Mouse (Mus musculus): Measurements from ENCODE around the gene Zmynd11. TPM values are rescaled to one million over a fixed set of nuclear protein-coding genes. Genes with fewer than 3 reads are reported as not detected.
"Not testable (repeated sequence)": the region's sequence is repeated elsewhere in the genome, so short reads cannot be mapped to it uniquely, and the experiment has no call there.

The Zmynd11 gene
- polyA plus RNA-seq, 1 experiment from 2014 or later: 104 TPM

- no peak for DNase-seq (ENCODE audit: low spot score)
- Histone ChIP-seq H3K27ac (replicated peaks) (peak overlapping the region; percentile 71; the same call in 1 of the 2 replicates), H3K4me1 (peaks cover 70% of the 10 kb centered on the region), H3K4me3 (no peak overlapping the region), H3K27me3 (ENCODE audit: low read depth, poor library complexity, severe bottlenecking) (no peaks in the 10 kb centered on the region), H3K9me3 (replicated peaks) (no peaks in the 10 kb centered on the region), H3K36me3 (no peaks in the 10 kb centered on the region)
- WGBS: 77% methylated on average over 9 of the region's 9 CpGs
These were observed 7.2 kb downstream of the Zmynd11 start for GRCm38 (mm10) chr13:9757842-9758491.

DNA sequence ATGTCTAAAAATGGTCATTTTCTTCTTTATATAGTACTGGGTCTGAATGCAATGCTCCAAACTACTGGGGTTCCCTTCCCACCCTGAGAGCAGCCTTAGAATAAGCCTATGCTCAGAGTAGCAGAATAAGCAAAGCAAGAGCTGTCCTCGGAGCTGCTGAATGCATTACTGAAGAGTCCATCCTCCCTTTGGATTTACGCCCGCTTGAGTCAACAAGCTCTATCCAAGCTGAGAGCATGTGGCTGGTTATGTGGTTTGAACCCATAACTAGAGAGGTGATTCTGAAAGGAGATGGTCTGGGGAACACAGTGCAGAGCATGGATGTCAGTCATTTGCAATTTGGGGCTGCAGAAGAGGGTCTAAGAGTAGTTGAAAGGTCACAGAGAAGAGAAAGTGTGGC lies 11.4 kb downstream of the Zmynd11 start:
- Histone ChIP-seq H3K36me3 (no peaks in the 10 kb centered on the region), H3K4me3 (no peak overlapping the region), H3K4me1 (peaks cover 27% of the 10 kb centered on the region), H3K27ac (replicated peaks) (no peak overlapping the region), H3K27me3 (ENCODE audit: low read depth, poor library complexity, severe bottlenecking) (no peaks in the 10 kb centered on the region), H3K9me3 (replicated peaks) (no peaks in the 10 kb centered on the region)
- WGBS: 48% methylated on average over 3 of the region's 3 CpGs
- no peak for DNase-seq (ENCODE audit: low spot score)

DNA sequence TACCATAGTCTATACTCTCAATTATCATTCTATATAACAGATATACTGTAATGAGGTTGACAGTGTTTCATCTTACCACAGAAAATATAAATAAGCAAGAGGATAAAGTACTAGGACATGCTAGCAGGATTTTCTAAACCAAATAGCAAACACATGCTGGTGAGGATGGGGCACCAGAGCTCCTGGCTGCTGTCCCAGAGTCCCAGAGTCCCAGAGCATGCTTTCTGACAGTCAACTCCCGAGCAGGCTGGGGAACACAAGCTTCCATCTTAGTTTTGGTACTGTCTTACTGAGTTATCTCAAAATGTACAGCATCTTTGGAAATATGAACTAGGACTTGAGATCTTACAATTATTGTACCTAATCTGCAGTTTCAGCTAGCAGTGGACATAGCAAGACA lies 14.8 kb downstream of the Zmynd11 start:
- H3K4me1 ChIP-seq: peaks cover 16% of the 10 kb centered on the region
- no peak for DNase-seq (ENCODE audit: low spot score)
- WGBS: 66% methylated on average over 1 of the region's 1 CpGs

DNA sequence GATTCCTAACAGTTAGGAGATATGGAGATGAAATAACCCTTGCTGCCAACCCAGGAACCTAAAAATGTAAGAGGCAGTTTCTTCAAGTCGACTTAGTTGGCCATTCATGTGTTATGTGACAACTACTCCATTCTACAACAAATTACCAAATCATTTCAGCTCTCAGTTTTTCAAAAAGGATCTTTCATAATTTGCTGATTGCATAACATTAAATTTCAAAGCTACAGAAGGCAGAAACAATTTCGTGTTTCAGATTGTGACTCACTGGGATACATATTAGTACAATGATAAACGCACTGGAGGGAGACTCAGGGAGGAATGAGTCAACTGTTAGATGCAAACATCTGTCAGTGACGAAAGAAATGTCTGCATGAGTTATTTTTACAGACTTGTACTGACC lies 15.3 kb downstream of the Zmynd11 start:
- Histone ChIP-seq H3K4me3 (no peak overlapping the region), H3K36me3 (no peaks in the 10 kb centered on the region), H3K27ac (replicated peaks) (no peak overlapping the region), H3K27me3 (ENCODE audit: low read depth, poor library complexity, severe bottlenecking) (no peaks in the 10 kb centered on the region), H3K4me1 (peaks cover 16% of the 10 kb centered on the region), H3K9me3 (replicated peaks) (no peaks in the 10 kb centered on the region)
- DNase-seq (ENCODE audit: low spot score): no peak
- 92% methylated on average over 4 of the region's 4 CpGs for WGBS

More for the DNA sequence above, 14.8 kb downstream of the Zmynd11 start:
- Histone ChIP-seq H3K27me3 (ENCODE audit: low read depth, poor library complexity, severe bottlenecking) (no peaks in the 10 kb centered on the region), H3K36me3 (no peaks in the 10 kb centered on the region), H3K4me3 (no peak overlapping the region), H3K27ac (replicated peaks) (no peak overlapping the region), H3K9me3 (replicated peaks) (no peaks in the 10 kb centered on the region)

DNA sequence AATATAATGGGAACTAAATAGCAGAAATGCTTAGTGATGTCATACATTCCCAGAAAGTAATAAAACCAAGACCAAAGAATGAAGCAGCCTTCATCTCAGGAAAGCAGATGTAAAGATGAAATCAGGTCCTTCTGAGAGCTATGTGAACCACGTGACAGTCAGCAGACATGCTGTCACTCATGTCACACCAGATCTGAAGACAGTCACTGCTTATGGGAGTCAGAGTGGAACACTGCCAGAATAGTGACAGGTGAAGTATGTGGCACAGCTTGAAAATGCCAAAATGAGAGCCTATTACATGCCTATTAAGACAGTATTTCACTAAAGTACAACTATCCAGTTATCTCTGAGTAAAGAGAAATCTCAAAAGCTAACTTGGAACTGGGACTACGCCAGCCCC lies 26.9 kb downstream of the Zmynd11 start:
- H3K4me1 ChIP-seq: peaks cover 3% of the 10 kb centered on the region; the same call in 1 of the 2 replicates
- peaks cover 6% of the 10 kb centered on the region for H3K36me3 ChIP-seq
- DNase-seq (ENCODE audit: low spot score): no peak
- no peak overlapping the region for H3K4me3 ChIP-seq
- 86% methylated on average over 2 of the region's 2 CpGs for WGBS
- H3K9me3 ChIP-seq (replicated peaks): no peaks in the 10 kb centered on the region
- no peak overlapping the region for H3K27ac ChIP-seq (replicated peaks)
- H3K27me3 ChIP-seq (ENCODE audit: low read depth, poor library complexity, severe bottlenecking): no peaks in the 10 kb centered on the region

DNA sequence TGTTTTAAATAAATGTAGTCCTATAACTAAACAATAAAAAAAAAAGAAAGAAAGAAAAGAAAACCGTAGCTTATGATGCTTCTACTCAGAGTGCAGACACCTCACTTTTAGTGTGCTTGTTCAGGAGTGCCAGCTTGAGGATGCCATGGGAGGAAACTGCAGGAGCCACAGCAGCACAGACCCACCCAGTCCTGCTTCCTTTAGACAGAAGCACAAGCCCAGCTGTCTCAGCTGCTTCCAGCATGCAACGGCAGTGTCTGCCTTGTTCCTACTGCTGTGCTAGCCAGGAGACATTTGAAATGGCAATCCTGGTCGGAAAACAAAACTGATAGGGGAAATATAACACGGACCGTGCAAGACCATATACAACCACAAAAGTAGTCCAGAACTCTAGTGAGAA lies 28.1 kb downstream of the Zmynd11 start:
- Histone ChIP-seq H3K36me3 (peaks cover 15% of the 10 kb centered on the region), H3K9me3 (replicated peaks) (no peaks in the 10 kb centered on the region), H3K27me3 (ENCODE audit: low read depth, poor library complexity, severe bottlenecking) (no peaks in the 10 kb centered on the region), H3K4me1 (peaks cover 3% of the 10 kb centered on the region; the same call in 1 of the 2 replicates), H3K27ac (replicated peaks) (no peak overlapping the region), H3K4me3 (no peak overlapping the region)
- no peak for DNase-seq (ENCODE audit: low spot score)
- WGBS: 93% methylated on average over 5 of the region's 5 CpGs

DNA sequence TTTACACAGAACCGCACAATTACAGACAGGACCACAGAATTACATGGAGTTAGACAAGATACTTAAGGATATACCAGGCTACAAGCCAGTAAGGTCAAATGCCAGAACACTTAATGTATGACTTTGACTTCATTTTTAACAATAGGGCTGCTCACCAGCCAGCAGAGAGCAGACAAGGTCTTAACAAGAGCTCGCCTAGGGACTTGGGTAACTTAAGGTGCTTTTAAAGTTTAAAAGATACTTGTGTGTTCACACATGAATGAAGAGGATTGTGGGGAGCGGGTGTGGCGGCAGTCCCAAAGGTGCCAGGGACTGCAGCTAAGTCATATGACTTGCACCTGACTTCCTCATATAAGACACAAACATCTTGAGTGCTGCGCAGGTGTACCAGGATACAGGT lies 32.9 kb downstream of the Zmynd11 start:
- not testable (repeated sequence) for H3K9me3 ChIP-seq (replicated peaks); H3K4me3 ChIP-seq; H3K27ac ChIP-seq (replicated peaks); DNase-seq (ENCODE audit: low spot score); H3K27me3 ChIP-seq (ENCODE audit: low read depth, poor library complexity, severe bottlenecking); H3K4me1 ChIP-seq
- WGBS: 94% methylated on average over 4 of the region's 5 CpGs
- peaks cover 52% of the 10 kb centered on the region for H3K36me3 ChIP-seq

- H3K4me1 ChIP-seq: no peaks in the 10 kb centered on the region
- no peak overlapping the region for H3K4me3 ChIP-seq
- no peaks in the 10 kb centered on the region for H3K9me3 ChIP-seq (replicated peaks)
- H3K27me3 ChIP-seq (ENCODE audit: low read depth, poor library complexity, severe bottlenecking): no peaks in the 10 kb centered on the region
- WGBS: 94% methylated on average over 1 of the region's 1 CpGs
- H3K27ac ChIP-seq (replicated peaks): no peak overlapping the region
- no peak for DNase-seq (ENCODE audit: low spot score)
- H3K36me3 ChIP-seq: peaks cover 76% of the 10 kb centered on the region
These were observed 36.1 kb downstream of the Zmynd11 start for GRCm38 (mm10) chr13:9729073-9729472.

DNA sequence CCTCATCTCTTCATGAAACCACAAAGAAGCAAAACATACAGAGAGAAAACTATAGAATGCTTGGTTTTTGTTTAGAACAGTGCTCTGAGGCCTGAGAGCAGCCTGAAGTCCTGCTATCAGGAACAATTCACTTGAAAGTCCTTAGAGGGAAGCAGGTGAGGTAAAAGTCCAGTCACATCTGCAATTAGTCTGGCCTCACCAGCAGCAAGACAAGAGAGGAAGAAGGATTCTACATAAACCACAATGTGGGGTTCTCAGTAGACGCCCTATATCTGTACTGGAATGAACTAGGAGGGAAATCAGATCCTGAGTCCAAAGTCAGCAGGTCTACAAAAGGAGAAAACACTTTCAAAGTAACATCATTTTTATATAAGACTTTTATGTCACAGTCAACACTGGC lies 49.9 kb downstream of the Zmynd11 start:
- Histone ChIP-seq H3K27ac (replicated peaks) (no peak overlapping the region), H3K4me3 (no peak overlapping the region), H3K4me1 (no peaks in the 10 kb centered on the region), H3K36me3 (peaks cover 31% of the 10 kb centered on the region), H3K9me3 (replicated peaks) (no peaks in the 10 kb centered on the region), H3K27me3 (ENCODE audit: low read depth, poor library complexity, severe bottlenecking) (no peaks in the 10 kb centered on the region)
- WGBS: 91% methylated on average over 1 of the region's 1 CpGs
- DNase-seq (ENCODE audit: low spot score): no peak

DNA sequence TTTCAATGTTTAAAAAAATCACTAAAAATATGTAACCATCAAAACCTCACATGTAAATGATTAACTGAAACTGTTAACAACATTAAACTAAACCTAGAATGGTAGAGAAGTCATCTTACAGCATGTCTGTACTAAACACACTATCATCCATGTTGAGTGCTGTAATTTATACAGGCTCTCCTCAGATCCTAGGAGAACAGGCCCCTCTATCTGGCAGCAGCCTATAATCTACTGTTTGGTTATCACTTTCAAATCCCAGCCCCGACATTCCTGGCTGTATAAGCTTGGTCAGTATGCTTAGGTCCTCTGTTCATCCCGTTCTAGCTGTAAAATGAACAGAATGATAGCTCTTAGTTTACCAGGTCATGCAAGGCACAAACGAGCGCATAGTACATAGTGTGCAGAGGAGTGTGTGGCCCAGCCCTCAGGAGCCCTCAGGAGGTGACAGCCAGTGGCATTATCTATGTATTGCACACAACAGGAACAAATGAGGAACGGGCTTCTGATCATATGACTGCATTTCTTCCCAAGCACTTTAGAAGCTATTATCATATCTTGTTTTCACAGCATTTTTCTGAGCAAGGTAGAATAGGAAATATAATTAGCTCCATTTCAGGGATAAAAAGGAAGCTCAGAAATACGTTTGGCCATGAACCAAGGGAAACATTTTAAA lies 51.5 kb downstream of the Zmynd11 start:
- Histone ChIP-seq H3K27ac (replicated peaks) (no peak overlapping the region), H3K36me3 (peaks cover 39% of the 10 kb centered on the region), H3K4me1 (no peaks in the 10 kb centered on the region), H3K4me3 (no peak overlapping the region), H3K9me3 (replicated peaks) (no peaks in the 10 kb centered on the region), H3K27me3 (ENCODE audit: low read depth, poor library complexity, severe bottlenecking) (no peaks in the 10 kb centered on the region)
- WGBS: 92% methylated on average over 6 of the region's 6 CpGs
- no peak for DNase-seq (ENCODE audit: low spot score)

DNA sequence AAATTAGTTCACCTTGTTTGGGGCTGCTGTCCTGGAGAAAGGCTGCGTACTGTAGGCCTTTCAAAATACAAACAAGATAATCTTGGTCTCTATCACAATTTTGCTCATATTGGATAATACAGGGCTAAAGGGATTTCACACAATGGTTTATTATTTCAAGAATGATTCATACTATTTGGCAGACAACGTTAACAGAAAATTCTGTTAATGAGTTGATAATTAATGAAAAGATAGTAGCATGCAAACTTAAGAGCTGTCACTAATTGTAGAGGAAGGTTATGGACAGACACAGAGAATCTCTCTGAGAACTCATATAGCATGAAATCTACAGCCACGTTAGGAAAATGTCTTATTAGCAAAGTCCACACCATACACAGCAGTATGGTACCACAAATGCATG lies 52.2 kb downstream of the Zmynd11 start:
- H3K4me3 ChIP-seq: no peak overlapping the region
- H3K36me3 ChIP-seq: peaks cover 43% of the 10 kb centered on the region
- H3K9me3 ChIP-seq (replicated peaks): no peaks in the 10 kb centered on the region
- 88% methylated on average over 3 of the region's 3 CpGs for WGBS
- no peaks in the 10 kb centered on the region for H3K4me1 ChIP-seq
- DNase-seq (ENCODE audit: low spot score): no peak
- no peak overlapping the region for H3K27ac ChIP-seq (replicated peaks)
- no peaks in the 10 kb centered on the region for H3K27me3 ChIP-seq (ENCODE audit: low read depth, poor library complexity, severe bottlenecking)

GRCm38 (mm10) chr13:9712409-9712808 lies 52.7 kb downstream of the Zmynd11 start:
- Histone ChIP-seq H3K9me3 (replicated peaks) (no peaks in the 10 kb centered on the region), H3K4me1 (no peaks in the 10 kb centered on the region), H3K4me3 (no peak overlapping the region), H3K27ac (replicated peaks) (no peak overlapping the region), H3K27me3 (ENCODE audit: low read depth, poor library complexity, severe bottlenecking) (no peaks in the 10 kb centered on the region), H3K36me3 (peaks cover 43% of the 10 kb centered on the region)
- no peak for DNase-seq (ENCODE audit: low spot score)
- WGBS: 98% methylated on average over 1 of the region's 1 CpGs

DNA sequence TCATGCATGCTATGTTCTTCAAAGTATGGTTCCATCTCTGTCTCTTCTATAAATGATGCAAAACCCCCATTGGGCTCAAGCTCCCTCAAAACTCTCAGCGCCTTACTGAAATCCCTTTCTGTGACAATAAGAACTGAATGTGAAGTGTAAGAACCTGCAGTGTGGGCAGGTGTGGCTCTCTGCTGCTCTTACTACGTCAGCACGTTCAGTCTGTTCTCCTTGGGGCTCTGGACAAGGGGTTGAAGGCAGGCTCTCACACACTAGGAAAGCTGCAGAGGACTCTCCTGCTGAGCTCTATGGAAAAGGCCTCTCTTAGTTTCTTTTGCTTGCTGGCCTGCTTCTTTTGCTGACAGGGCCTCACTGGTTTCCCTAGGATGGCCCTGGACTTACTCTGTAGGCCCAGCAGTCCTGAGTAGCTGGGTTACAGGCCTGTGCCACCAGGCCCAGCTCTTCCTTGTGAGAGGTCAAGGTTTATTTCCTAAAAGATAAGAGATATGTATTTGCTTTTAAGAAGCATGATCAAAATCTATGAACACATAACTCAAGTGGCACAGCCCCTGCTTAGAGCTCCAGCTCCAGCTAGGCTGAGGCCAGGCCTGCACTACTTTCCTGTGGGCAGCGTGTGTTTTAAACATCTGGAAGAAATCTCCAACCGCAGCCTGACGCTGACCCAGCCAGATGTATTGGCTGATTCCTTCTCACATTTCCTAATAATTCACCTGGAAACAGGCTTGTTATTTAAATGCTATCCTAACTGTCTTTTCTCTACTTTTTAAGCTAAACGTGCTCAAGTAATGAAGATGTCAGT lies 56.5 kb downstream of the Zmynd11 start:
- 87% methylated on average over 7 of the region's 7 CpGs for WGBS
- Histone ChIP-seq H3K36me3 (peaks cover 47% of the 10 kb centered on the region), H3K4me1 (no peaks in the 10 kb centered on the region), H3K9me3 (replicated peaks) (no peaks in the 10 kb centered on the region), H3K27ac (replicated peaks) (no peak overlapping the region), H3K27me3 (ENCODE audit: low read depth, poor library complexity, severe bottlenecking) (no peaks in the 10 kb centered on the region), H3K4me3 (no peak overlapping the region)
- no peak for DNase-seq (ENCODE audit: low spot score)

Data from midbrain, embryonic 10.5 days (tissue).